In the genomic region with DNA sequence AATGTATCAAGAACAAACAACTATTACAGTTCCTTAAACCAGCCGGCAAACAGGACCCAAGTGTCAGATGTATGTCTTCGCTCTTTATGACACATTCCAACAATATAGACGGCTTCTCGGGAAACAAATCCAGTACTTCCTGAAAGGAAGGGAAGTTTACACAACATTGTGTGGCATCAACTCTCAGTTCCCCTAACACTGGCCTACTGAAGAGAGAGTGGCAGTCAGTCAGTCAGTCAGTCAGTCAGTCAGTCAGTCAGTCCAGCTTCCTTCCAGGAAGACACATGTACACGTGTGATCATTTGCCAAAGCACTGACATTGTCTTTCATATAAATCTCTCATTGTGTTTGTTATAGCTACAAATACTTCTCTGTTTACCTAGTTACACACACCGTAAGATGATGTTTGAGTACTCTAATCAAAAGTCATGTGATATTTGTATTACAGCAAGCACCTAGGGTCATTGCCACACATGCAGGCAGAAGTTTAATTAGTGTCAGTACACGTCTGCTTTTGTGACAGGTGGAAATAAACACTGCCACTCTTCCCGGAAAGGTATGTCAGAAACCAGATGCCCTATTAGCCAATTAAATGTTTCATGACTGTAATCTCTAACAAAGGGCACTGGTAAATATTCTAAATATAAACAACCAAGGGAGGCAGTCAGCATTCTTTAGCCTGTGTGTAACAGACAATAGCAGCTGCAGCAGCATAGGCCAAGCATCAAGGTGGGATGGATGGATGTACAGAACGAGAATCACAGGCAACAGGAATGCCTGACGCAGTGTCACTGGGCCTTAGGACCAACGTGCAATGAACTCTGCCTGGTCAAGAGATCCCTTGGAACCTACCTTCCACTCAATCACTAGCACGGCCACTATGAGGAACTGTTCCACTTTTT, we compare ENCODE assay signal across 19 mouse cellular contexts.
A peak's percentile ranks its signal among the peaks of the same experiment; 100 is the strongest.
DNase-seq lines count a peak whose midpoint lies in the region; ATAC-seq and TF ChIP-seq lines count a peak whose summit lies in the region.
"Had no signal": no experiment of that assay in that cellular context is flagged by ENCODE, and none has a peak within 500 bp of the region (broad histone marks: within the 10 kb centered on the region; RNA-seq: fewer than 3 reads in every experiment).

No protein-coding gene starts in this region.

- H3K27me3 ChIP-seq in liver, postnatal 0 days (ENCODE audit: insufficient read depth, low read length), result no peaks in the 10 kb centered on the region
- H3K27me3 ChIP-seq in liver, embryonic 12.5 days (replicated peaks), result no peaks in the 10 kb centered on the region
- no peaks in the 10 kb centered on the region for H3K27me3 ChIP-seq in lung, postnatal 0 days (replicated peaks; ENCODE audit: insufficient read depth, low read length)
- H3K27me3 ChIP-seq in small intestine, adult 2 months (ENCODE audit: control insufficient read depth, insufficient read depth, low read length), result no peaks in the 10 kb centered on the region
- H3K27me3 ChIP-seq: lung, embryonic 15.5 days had no signal

- peak; percentile 71 for ATAC-seq in liver, postnatal 0 days
- no peak for ATAC-seq in liver, embryonic 12.5 days
- ATAC-seq in lung, postnatal 0 days, result peak; percentile 25

- no peak for TF ChIP-seq CTCF in liver, postnatal 0 days (IDR thresholded peaks at IDR 0.05; ENCODE audit: low read depth)
- no peak for TF ChIP-seq CTCF in lung, postnatal 0 days (IDR thresholded peaks at IDR 0.05)
- TF ChIP-seq CTCF in small intestine, adult 2 months (IDR thresholded peaks at IDR 0.05; ENCODE audit: extremely low read depth, insufficient read length, insufficient replicate concordance, low read depth, low read length), result no peak

- no peak overlapping the region for H3K4me3 ChIP-seq in liver, postnatal 0 days (ENCODE audit: low read depth, low read length)
- H3K4me3 ChIP-seq in liver, embryonic 12.5 days, result no peak overlapping the region
- no peak overlapping the region for H3K4me3 ChIP-seq in lung, postnatal 0 days (ENCODE audit: low read depth, low read length)
- H3K4me3 ChIP-seq in macrophage (ENCODE audit: inconsistent target), result no peak overlapping the region
- no peak overlapping the region for H3K4me3 ChIP-seq in small intestine, adult 2 months (ENCODE audit: low read depth, low read length)
- H3K4me3 ChIP-seq: forebrain, embryonic 12.5 days; lung, embryonic 15.5 days; midbrain, embryonic 12.5 days had no signal

- TF ChIP-seq POLR2A in small intestine, adult 2 months (IDR thresholded peaks at IDR 0.05; ENCODE audit: low read depth, low read length), result no peak

- H3K79me2 ChIP-seq in macrophage (ENCODE audit: inconsistent target), result peaks cover 5% of the 10 kb centered on the region

- WGBS in liver, postnatal 0 days (ENCODE audit: insufficient replicate concordance), result 71% methylated on average over 12 of the region's 12 CpGs
- WGBS in liver, embryonic 12.5 days (ENCODE audit: insufficient replicate concordance), result 75% methylated on average over 12 of the region's 12 CpGs
- 38% methylated on average over 12 of the region's 12 CpGs for WGBS in lung, postnatal 0 days
- 58% methylated on average over 12 of the region's 12 CpGs for WGBS in macrophage (ENCODE audit: missing documents)
- WGBS in small intestine, adult 2 months, result 58% methylated on average over 12 of the region's 12 CpGs

- peak overlapping the region; percentile 73 for H3K27ac ChIP-seq in liver, postnatal 0 days (ENCODE audit: low read depth)
- no peak overlapping the region for H3K27ac ChIP-seq in liver, embryonic 12.5 days
- H3K27ac ChIP-seq in lung, postnatal 0 days (ENCODE audit: low read length), result peak overlapping the region; percentile 6; the same call in 1 of the 2 replicates
- H3K27ac ChIP-seq in macrophage, result peak overlapping the region; percentile 37
- H3K27ac ChIP-seq in small intestine, adult 2 months (ENCODE audit: insufficient read depth, low read depth, low read length), result peak overlapping the region; percentile 59
- H3K27ac ChIP-seq: forebrain, embryonic 12.5 days; hindbrain, embryonic 14.5 days; lung, embryonic 15.5 days; midbrain, embryonic 12.5 days had no signal

- no peaks in the 10 kb centered on the region; the same call in 1 of the 2 replicates for H3K36me3 ChIP-seq in liver, postnatal 0 days (replicated peaks; ENCODE audit: insufficient read depth, low read length)
- H3K36me3 ChIP-seq in liver, embryonic 12.5 days, result peaks cover 25% of the 10 kb centered on the region; the same call in 1 of the 2 replicates
- H3K36me3 ChIP-seq in lung, postnatal 0 days (ENCODE audit: insufficient read depth, low read length), result no peaks in the 10 kb centered on the region
- H3K36me3 ChIP-seq in macrophage (ENCODE audit: inconsistent target), result no peaks in the 10 kb centered on the region
- H3K36me3 ChIP-seq in small intestine, adult 2 months (ENCODE audit: control insufficient read depth, insufficient read depth, low read length), result no peaks in the 10 kb centered on the region
- H3K36me3 ChIP-seq: forebrain, embryonic 12.5 days; lung, embryonic 15.5 days; midbrain, embryonic 12.5 days had no signal

- peak; percentile 81; the same call in 1 of the 2 replicates for TF ChIP-seq EP300 in liver, postnatal 0 days (IDR thresholded peaks at IDR 0.05; ENCODE audit: low read depth)
- TF ChIP-seq EP300 in lung, postnatal 0 days (IDR thresholded peaks at IDR 0.05), result peak; percentile 90

- H3K4me1 ChIP-seq in liver, postnatal 0 days (ENCODE audit: insufficient read depth), result peaks cover 31% of the 10 kb centered on the region
- H3K4me1 ChIP-seq in liver, embryonic 12.5 days, result peaks cover 42% of the 10 kb centered on the region
- peaks cover 5% of the 10 kb centered on the region; the same call in 1 of the 2 replicates for H3K4me1 ChIP-seq in lung, postnatal 0 days (ENCODE audit: insufficient read depth, low read depth, low read length)
- H3K4me1 ChIP-seq in small intestine, adult 2 months (ENCODE audit: control insufficient read depth, insufficient read depth, insufficient read length, low read length), result peaks cover 20% of the 10 kb centered on the region; the same call in 1 of the 2 replicates

- H3K9ac ChIP-seq in liver, postnatal 0 days (replicated peaks), result no peak overlapping the region
- no peak overlapping the region for H3K9ac ChIP-seq in liver, embryonic 12.5 days
- H3K9ac ChIP-seq in lung, postnatal 0 days (replicated peaks; ENCODE audit: low read depth), result no peak overlapping the region
- H3K9ac ChIP-seq: forebrain, embryonic 12.5 days; hindbrain, embryonic 14.5 days; lung, embryonic 15.5 days; midbrain, embryonic 12.5 days had no signal

- DNase-seq in liver, postnatal 0 days, result no peak
- DNase-seq in lung, postnatal 0 days (ENCODE audit: low spot score), result peak; percentile 75
- no peak for DNase-seq in adrenal gland, postnatal 10 days
- DNase-seq in cerebellum, postnatal 36 days, result no peak
- DNase-seq: adrenal gland, adult 2 months; cerebellum, postnatal 25 days; gastrocnemius, postnatal 36 days; kidney, adult 11 months; right cerebral cortex, postnatal 14 days; thymus, adult 18-20 months; thymus, postnatal 4 days had no signal

- no peaks in the 10 kb centered on the region for H3K9me3 ChIP-seq in liver, postnatal 0 days (ENCODE audit: low read length)
- H3K9me3 ChIP-seq in liver, embryonic 12.5 days (replicated peaks), result no peaks in the 10 kb centered on the region
- no peaks in the 10 kb centered on the region for H3K9me3 ChIP-seq in lung, postnatal 0 days (ENCODE audit: low read length)
- H3K9me3 ChIP-seq: forebrain, embryonic 12.5 days; lung, embryonic 15.5 days; midbrain, embryonic 12.5 days had no signal

- H3K4me2 ChIP-seq in liver, postnatal 0 days (ENCODE audit: low read depth, low read length), result no peak overlapping the region
- no peak overlapping the region for H3K4me2 ChIP-seq in liver, embryonic 12.5 days
- no peak overlapping the region for H3K4me2 ChIP-seq in lung, postnatal 0 days (replicated peaks; ENCODE audit: low read depth, low read length)
- H3K4me2 ChIP-seq: forebrain, embryonic 12.5 days; heart, embryonic 11.5 days; hindbrain, embryonic 14.5 days; lung, embryonic 15.5 days; midbrain, embryonic 12.5 days had no signal
